Mouse (Mus musculus): ENCODE measurements around the gene Tm6sf1. TPM values are rescaled to one million over a fixed set of nuclear protein-coding genes. Genes with fewer than 3 reads are reported as not detected.

Tm6sf1 gene
- polyA plus RNA-seq, 1 experiment from 2014 or later: 15.0 TPM

DNA sequence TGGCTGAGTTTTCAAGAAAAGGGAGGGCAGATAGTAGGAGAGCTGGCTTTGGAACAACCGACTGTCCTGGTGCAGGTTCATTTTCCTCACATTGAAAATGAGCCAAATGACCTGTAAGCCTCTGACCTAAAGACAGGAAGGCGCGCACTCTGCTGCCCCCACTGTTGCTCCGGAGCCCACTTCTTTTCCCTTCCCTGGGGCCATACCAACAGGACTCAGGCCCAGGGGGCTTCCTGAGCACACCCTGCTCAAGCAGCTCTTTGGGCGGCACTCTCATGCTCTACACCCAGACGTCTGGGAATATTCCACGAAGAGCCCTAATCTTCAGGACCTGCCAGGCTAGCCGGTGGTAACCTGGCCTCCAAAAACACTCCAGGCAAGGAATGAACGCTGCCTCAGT lies 565 bp upstream of the Tm6sf1 start:
- Histone ChIP-seq H3K4me2 (replicated peaks) (peak overlapping the region; percentile 96), H3K27me3 (ENCODE audit: control insufficient read depth, insufficient read depth, low read length) (peaks cover 7% of the 10 kb centered on the region; the same call in 1 of the 2 replicates), H3K9ac (peak overlapping the region; percentile 78; the same call in 1 of the 2 replicates), H3K27ac (no peak overlapping the region), H3K36me3 (replicated peaks; ENCODE audit: control insufficient read depth, insufficient read depth) (no peaks in the 10 kb centered on the region), H3K4me1 (replicated peaks; ENCODE audit: control insufficient read depth, insufficient read depth, low read length) (peaks cover 23% of the 10 kb centered on the region), H3K9me3 (ENCODE audit: control insufficient read depth, low read length) (no peaks in the 10 kb centered on the region), H3K4me3 (replicated peaks; ENCODE audit: low read length) (0 out of 2 replicates have a peak overlapping the region, but pooled peaks have one; percentile 71)
- WGBS: 7% methylated on average over 9 of the region's 9 CpGs
- ATAC-seq (ENCODE audit: low FRiP score) (no peak), DNase-seq (ENCODE audit: low spot score) (no peak)

DNA sequence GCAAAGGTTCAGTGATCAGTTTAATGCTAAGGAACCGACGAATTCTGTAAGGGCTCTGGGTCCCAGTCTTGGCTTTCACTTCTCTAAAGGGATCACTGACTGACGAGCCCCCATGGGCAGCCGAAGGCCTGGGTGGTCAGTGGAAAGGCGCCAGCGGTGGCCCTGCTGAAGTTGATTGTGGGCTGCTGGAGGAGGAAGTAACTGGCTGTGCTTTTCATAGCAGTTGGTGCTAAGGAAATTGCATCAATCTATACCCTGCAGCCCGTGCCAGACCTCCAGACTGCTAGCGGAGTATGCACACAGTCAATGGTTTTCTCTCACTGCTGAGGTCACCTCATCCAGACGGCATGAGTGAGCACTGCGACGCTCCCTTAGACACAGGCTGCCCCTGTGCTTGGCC lies 1.3 kb downstream of the Tm6sf1 start:
- no peak for ATAC-seq (ENCODE audit: low FRiP score)
- no peak for DNase-seq (ENCODE audit: low spot score)
- Histone ChIP-seq H3K9me3 (ENCODE audit: control insufficient read depth, low read length) (no peaks in the 10 kb centered on the region), H3K4me2 (replicated peaks) (peak overlapping the region; percentile 96), H3K27ac (no peak overlapping the region), H3K27me3 (ENCODE audit: control insufficient read depth, insufficient read depth, low read length) (peaks cover 7% of the 10 kb centered on the region; the same call in 1 of the 2 replicates), H3K36me3 (replicated peaks; ENCODE audit: control insufficient read depth, insufficient read depth) (no peaks in the 10 kb centered on the region), H3K4me1 (replicated peaks; ENCODE audit: control insufficient read depth, insufficient read depth, low read length) (peaks cover 16% of the 10 kb centered on the region; the same call in 1 of the 2 replicates), H3K4me3 (replicated peaks; ENCODE audit: low read length) (peak overlapping the region; percentile 71; the same call in 1 of the 2 replicates), H3K9ac (no peak overlapping the region)
- 50% methylated on average over 11 of the region's 11 CpGs for WGBS

DNA sequence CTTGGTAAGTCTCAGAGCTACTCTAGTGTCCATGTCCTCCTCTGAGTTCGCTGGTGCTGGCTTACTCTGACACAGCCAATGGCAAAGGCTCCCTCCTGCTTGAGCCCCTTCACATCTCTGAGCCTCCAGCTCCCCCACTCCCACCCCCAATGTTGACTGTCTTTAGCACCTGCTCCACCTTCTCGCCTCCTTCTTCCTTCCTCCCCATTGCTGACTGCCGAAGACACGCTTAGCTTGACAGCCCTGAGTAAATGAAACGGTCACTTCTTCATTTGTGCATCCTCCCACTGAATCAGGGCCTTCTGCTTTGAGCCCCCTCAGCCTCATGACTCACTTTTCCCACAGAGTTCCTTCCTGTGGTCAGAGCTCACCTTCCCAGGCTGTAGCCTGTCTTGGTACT lies 2.2 kb downstream of the Tm6sf1 start:
- no peak for ATAC-seq (ENCODE audit: low FRiP score)

DNA sequence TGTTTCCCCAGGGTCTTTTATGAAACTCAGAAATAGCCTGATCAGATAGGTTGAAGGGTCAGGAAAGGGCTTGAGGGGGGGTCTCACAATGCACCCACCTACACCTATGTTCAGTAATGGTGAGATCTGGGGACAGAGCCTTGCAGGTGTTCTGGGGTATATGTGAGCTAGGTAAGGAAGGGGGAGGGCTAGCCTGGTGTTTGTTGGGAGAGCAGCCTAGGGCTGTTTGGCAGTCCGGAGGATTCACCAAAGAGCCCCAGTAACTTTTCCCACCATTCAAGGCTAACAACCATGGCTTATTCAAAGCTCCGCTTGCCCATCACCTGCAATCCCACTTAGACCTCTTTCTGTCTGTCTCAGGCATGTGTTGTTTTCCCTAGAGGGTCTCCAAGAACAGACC lies 2.7 kb downstream of the Tm6sf1 start:
- Histone ChIP-seq H3K9ac (no peak overlapping the region), H3K27me3 (ENCODE audit: control insufficient read depth, insufficient read depth, low read length) (peaks cover 7% of the 10 kb centered on the region; the same call in 1 of the 2 replicates), H3K4me3 (replicated peaks; ENCODE audit: low read length) (no peak overlapping the region), H3K4me1 (replicated peaks; ENCODE audit: control insufficient read depth, insufficient read depth, low read length) (peaks cover 16% of the 10 kb centered on the region; the same call in 1 of the 2 replicates), H3K9me3 (ENCODE audit: control insufficient read depth, low read length) (no peaks in the 10 kb centered on the region), H3K36me3 (replicated peaks; ENCODE audit: control insufficient read depth, insufficient read depth) (no peaks in the 10 kb centered on the region), H3K27ac (no peak overlapping the region), H3K4me2 (replicated peaks) (no peak overlapping the region)
- WGBS: 76% methylated on average over 2 of the region's 2 CpGs
- ATAC-seq (ENCODE audit: low FRiP score) (no peak), DNase-seq (ENCODE audit: low spot score) (no peak)

More for the DNA sequence above, 2.2 kb downstream of the Tm6sf1 start:
- Histone ChIP-seq H3K4me1 (replicated peaks; ENCODE audit: control insufficient read depth, insufficient read depth, low read length) (peaks cover 16% of the 10 kb centered on the region; the same call in 1 of the 2 replicates), H3K9me3 (ENCODE audit: control insufficient read depth, low read length) (no peaks in the 10 kb centered on the region), H3K9ac (no peak overlapping the region), H3K4me3 (replicated peaks; ENCODE audit: low read length) (no peak overlapping the region), H3K36me3 (replicated peaks; ENCODE audit: control insufficient read depth, insufficient read depth) (no peaks in the 10 kb centered on the region), H3K27ac (no peak overlapping the region), H3K4me2 (replicated peaks) (no peak overlapping the region), H3K27me3 (ENCODE audit: control insufficient read depth, insufficient read depth, low read length) (peaks cover 7% of the 10 kb centered on the region; the same call in 1 of the 2 replicates)
- WGBS: 75% methylated on average over 5 of the region's 5 CpGs
- DNase-seq (ENCODE audit: low spot score): no peak

DNA sequence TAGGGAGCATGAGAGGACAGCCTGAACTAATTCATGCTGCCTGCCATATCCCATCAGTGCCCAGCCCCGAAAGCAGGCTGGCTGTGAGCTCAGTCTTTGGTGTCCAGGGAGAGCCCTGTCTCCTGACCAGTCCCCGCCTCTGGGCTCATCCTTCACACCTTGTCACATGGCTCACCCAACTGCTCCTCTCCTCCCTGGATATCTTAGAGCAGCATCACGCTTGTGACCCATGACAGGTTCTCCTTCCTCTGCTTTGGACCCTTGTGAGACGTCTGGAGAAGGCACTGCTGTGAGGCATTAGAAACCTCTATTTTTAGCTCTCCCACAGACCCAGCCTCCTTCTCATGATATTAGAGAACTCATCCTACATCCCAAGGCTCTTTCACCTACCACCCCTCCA lies 3.1 kb downstream of the Tm6sf1 start:
- H3K27me3 ChIP-seq (ENCODE audit: control insufficient read depth, insufficient read depth, low read length): peaks cover 7% of the 10 kb centered on the region; the same call in 1 of the 2 replicates
- H3K9ac ChIP-seq: no peak overlapping the region
- DNase-seq (ENCODE audit: low spot score) (no peak), ATAC-seq (ENCODE audit: low FRiP score) (no peak)
- H3K4me2 ChIP-seq (replicated peaks): no peak overlapping the region
- H3K4me1 ChIP-seq (replicated peaks; ENCODE audit: control insufficient read depth, insufficient read depth, low read length): peaks cover 16% of the 10 kb centered on the region; the same call in 1 of the 2 replicates
- 85% methylated on average over 4 of the region's 4 CpGs for WGBS
- no peak overlapping the region for H3K4me3 ChIP-seq (replicated peaks; ENCODE audit: low read length)
- H3K36me3 ChIP-seq (replicated peaks; ENCODE audit: control insufficient read depth, insufficient read depth): no peaks in the 10 kb centered on the region
- no peaks in the 10 kb centered on the region for H3K9me3 ChIP-seq (ENCODE audit: control insufficient read depth, low read length)
- no peak overlapping the region for H3K27ac ChIP-seq

DNA sequence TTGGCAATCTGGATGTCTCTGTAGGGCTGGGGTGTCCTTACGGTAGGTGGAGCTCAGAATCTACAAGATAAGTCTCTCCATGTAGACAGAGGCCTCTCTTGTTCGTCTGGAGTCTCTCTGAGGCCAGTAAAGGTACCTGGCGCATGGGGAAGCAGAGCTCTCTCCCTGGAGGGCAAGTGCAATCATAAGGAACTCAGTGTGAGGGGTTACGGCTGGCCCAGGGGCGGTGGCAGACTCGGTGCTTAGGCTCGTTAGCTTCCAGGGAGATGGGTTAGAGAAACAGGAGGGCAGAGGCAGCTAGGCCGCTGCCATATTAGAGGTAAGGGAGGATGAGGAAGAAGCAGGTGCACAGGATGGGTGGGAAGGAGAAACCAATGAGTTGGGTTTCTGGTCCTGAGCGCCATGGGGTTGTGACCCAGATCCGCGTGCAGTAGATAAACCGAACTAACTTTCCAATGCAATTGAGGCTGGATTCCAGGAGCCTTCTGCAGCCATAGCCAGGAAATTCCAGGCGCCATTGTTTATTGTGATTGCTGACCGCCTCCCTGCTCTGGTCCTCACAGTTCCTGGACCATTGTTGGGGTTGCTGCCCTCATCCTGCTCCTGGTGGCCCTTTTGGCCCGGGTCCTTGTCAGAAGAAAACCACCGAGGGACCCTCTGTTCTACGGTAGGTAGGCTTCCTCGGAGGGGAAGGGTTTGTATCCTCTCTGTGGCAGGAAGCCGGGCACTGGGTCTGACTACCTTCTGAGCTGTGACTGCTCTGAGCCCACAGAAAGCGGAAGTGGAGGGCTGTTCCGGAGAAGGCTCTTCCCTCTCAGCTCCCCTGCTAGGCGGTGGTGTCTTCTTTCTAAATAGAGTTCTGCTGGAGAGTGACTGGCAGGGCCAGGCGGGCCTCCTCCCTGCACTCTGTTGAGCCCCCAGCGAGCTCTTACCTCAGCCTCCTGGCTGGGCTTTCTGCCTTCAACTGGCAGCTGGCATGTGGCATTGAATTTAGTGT lies 4.1 kb downstream of the Tm6sf1 start:
- H3K27me3 ChIP-seq (ENCODE audit: control insufficient read depth, insufficient read depth, low read length): 0 out of 2 replicates have a peak, but pooled peaks cover 4% of the 10 kb centered on the region
- no peaks in the 10 kb centered on the region for H3K9me3 ChIP-seq (ENCODE audit: control insufficient read depth, low read length)
- no peak for DNase-seq (ENCODE audit: low spot score)
- no peaks in the 10 kb centered on the region for H3K36me3 ChIP-seq (replicated peaks; ENCODE audit: control insufficient read depth, insufficient read depth)
- H3K4me2 ChIP-seq (replicated peaks): no peak overlapping the region
- no peak for ATAC-seq (ENCODE audit: low FRiP score)
- no peak overlapping the region for H3K9ac ChIP-seq
- no peak overlapping the region for H3K4me3 ChIP-seq (replicated peaks; ENCODE audit: low read length)
- peaks cover 16% of the 10 kb centered on the region; the same call in 1 of the 2 replicates for H3K4me1 ChIP-seq (replicated peaks; ENCODE audit: control insufficient read depth, insufficient read depth, low read length)
- 74% methylated on average over 24 of the region's 24 CpGs for WGBS
- no peak overlapping the region for H3K27ac ChIP-seq

DNA sequence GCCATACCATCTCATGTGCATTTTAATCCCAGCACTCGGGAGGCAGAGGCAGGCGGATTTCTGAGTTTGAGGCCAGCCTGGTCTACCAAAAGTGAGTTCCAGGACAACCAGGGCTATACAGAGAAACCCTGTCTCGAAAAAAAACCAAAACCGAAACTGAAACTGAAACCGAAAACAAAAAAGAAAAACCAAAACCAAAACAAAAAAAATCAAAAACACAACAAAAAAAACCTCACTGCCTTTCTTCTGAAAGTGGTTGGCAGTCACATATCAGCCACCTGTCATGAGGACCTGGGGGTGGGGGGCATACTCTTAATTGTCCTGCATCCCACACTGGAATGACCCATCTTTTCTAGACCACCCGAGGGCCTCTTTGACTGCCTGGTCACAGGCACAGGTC lies 5.8 kb downstream of the Tm6sf1 start:
- no peak for DNase-seq (ENCODE audit: low spot score)
- no peak overlapping the region for H3K27ac ChIP-seq
- no peaks in the 10 kb centered on the region for H3K27me3 ChIP-seq (ENCODE audit: control insufficient read depth, insufficient read depth, low read length)
- no peak overlapping the region for H3K4me3 ChIP-seq (replicated peaks; ENCODE audit: low read length)
- H3K4me1 ChIP-seq (replicated peaks; ENCODE audit: control insufficient read depth, insufficient read depth, low read length): 0 out of 2 replicates have a peak, but pooled peaks cover 4% of the 10 kb centered on the region
- no peaks in the 10 kb centered on the region for H3K9me3 ChIP-seq (ENCODE audit: control insufficient read depth, low read length)
- no peak for ATAC-seq (ENCODE audit: low FRiP score)
- WGBS: 87% methylated on average over 6 of the region's 6 CpGs
- H3K36me3 ChIP-seq (replicated peaks; ENCODE audit: control insufficient read depth, insufficient read depth): no peaks in the 10 kb centered on the region
- H3K4me2 ChIP-seq (replicated peaks): no peak overlapping the region
- no peak overlapping the region for H3K9ac ChIP-seq

DNA sequence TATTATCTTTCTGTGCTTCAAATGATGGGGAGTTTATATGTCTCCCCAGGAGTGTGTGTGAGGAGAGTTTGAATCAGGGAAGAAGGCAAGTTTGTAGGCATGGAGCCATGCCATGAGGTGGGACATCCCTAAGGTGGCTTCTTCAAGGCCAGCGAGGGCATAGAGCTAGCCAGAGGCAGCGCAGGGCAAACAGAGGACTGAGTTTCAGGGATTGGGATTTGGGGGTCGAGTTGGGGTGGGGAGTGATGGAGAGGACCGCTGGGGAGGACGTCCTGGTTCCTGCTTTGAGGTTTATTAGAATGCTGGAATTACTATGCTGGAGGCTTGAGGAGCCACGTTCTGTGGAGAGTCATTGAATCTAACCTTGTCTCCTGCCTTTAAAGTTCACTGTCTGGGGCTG lies 7.1 kb downstream of the Tm6sf1 start:
- 94% methylated on average over 6 of the region's 6 CpGs for WGBS

DNA sequence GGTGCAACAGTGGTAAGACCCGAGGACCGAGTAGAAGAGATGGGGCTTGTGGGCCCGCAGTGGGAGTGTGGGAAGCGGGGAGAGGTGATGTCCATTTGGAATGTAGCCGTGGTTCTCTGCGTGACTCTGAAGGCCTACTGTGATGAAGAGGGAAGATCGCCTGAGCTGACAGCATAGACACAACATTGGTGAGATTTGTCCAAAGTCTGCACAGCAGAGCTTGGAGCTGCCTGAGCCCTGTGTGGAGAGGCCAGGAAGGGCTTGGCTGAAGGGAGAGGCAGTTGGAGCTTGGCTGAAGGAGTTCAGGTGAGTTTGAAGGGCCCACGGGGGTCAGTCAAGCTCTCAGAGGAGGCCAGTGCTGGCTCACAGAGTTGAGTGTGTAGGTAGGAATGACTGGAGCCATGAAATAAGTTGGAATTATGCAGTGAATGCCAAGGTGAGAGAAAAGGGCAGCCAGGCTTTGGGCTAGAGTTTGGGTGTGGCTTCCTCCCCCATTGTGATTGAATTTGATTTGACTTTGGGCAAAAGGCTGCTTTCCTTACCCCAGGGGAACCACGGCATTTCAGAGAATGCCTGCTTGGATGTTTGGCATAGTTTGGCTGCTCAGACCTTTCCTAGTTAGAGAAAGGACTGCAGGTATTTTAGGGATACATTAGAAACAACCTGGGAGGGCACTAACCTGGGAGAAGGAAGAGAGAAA lies 8.6 kb downstream of the Tm6sf1 start:
- H3K9me3 ChIP-seq (ENCODE audit: control insufficient read depth, low read length): no peaks in the 10 kb centered on the region
- ATAC-seq (ENCODE audit: low FRiP score): no peak
- no peak overlapping the region for H3K4me3 ChIP-seq (replicated peaks; ENCODE audit: low read length)
- H3K27ac ChIP-seq: no peak overlapping the region
- H3K9ac ChIP-seq: no peak overlapping the region
- 93% methylated on average over 9 of the region's 9 CpGs for WGBS
- DNase-seq (ENCODE audit: low spot score): no peak
- no peaks in the 10 kb centered on the region for H3K36me3 ChIP-seq (replicated peaks; ENCODE audit: control insufficient read depth, insufficient read depth)
- H3K4me1 ChIP-seq (replicated peaks; ENCODE audit: control insufficient read depth, insufficient read depth, low read length): no peaks in the 10 kb centered on the region
- H3K27me3 ChIP-seq (ENCODE audit: control insufficient read depth, insufficient read depth, low read length): no peaks in the 10 kb centered on the region
- H3K4me2 ChIP-seq (replicated peaks): no peak overlapping the region

More for the DNA sequence above, 7.1 kb downstream of the Tm6sf1 start:
- H3K27me3 ChIP-seq (ENCODE audit: control insufficient read depth, insufficient read depth, low read length): no peaks in the 10 kb centered on the region
- H3K36me3 ChIP-seq (replicated peaks; ENCODE audit: control insufficient read depth, insufficient read depth): no peaks in the 10 kb centered on the region
- no peak overlapping the region for H3K27ac ChIP-seq
- ATAC-seq (ENCODE audit: low FRiP score) (no peak), DNase-seq (ENCODE audit: low spot score) (no peak)
- H3K4me1 ChIP-seq (replicated peaks; ENCODE audit: control insufficient read depth, insufficient read depth, low read length): no peaks in the 10 kb centered on the region
- no peak overlapping the region for H3K9ac ChIP-seq
- no peak overlapping the region for H3K4me2 ChIP-seq (replicated peaks)
- no peak overlapping the region for H3K4me3 ChIP-seq (replicated peaks; ENCODE audit: low read length)
- H3K9me3 ChIP-seq (ENCODE audit: control insufficient read depth, low read length): no peaks in the 10 kb centered on the region
